Mouse (Mus musculus): ENCODE measurements around the gene Hspb1. TPM values are rescaled to one million over a fixed set of nuclear protein-coding genes. Genes with fewer than 3 reads are reported as not detected.
A peak's percentile ranks its signal among the peaks of the same experiment; 100 is the strongest.

Hspb1 gene
- total RNA-seq, 2 experiments from 2014 or later, result 16.9 to 19.7 TPM

DNA sequence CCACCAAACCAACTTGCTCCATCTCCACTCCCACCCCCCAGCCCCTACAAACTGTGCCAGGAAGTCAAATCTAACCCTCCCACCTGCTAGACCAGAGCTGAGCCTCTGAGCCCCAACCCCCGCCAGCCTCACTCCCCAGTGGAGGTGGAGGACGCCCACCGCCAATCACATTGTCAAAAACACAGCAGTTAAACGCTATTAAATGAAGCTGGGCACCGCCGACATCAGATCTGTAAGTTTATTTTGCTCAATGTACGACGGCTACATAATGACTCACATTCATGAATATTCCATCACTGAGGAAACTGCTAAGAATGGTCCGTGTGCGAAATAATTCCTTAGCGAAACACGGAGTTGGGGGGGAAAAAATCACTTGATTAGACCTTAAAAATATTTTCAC, 20.5 kb downstream of the Hspb1 start:
- peak; percentile 37 to 82 for DNase-seq (ENCODE audit: low spot score in 2 of 2)
- intact Hi-C loops (cut with DNase I), result loop anchor here (2.0 kb wide), 1 partner anchor 17 kb away; no protein-coding TSS in a partner anchor

DNA sequence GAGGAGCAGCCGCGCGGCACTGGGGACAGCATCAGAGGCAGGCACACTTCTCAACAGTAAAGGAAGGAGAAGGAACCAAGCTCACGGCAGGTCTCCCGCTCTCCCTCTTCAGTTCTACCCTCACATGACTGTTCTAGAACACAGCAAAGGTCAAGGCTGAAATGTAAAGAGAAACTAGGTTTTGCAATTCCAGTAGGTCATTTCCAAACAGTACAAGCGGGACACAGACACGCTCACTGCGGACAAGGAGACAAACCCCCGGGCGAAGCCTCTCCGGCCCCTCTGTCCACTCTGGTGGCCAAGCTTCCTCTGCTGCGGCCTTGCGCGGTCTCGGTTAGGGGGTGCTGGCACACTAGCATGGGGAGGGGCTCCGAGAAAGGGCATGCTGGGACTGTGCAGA, 21.3 kb downstream of the Hspb1 start:
- intact Hi-C loops (cut with DNase I), result loop anchor here (2.0 kb wide), 1 partner anchor 16 kb away; no protein-coding TSS in a partner anchor

DNA sequence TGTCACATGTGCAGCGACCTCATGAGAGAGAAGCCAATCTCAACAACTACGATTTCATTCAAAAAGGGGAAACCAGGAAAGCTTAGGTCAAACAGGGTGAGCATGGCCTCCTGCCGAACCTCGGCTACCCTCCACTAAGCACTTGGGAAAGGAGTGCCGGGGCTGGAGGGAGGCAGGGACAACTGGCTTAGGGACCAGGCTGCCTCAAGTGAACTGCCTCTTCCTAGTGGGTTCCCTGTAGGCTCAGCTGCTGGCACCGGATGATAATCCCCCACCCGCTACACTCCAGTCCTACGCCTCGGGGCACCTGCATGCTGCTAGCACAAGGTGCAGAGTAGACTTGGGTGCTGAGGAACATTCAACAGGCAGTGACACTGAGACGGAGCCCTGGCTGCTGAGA, 21.9 kb downstream of the Hspb1 start:
- intact Hi-C loops (cut with DNase I), result loop anchor here (2.0 kb wide), 1 partner anchor 15 kb away; no protein-coding TSS in a partner anchor
- no peak for DNase-seq (ENCODE audit: low spot score in 2 of 2)

More for the DNA sequence above, 21.3 kb downstream of the Hspb1 start:
- peak in 1 of 2 experiments; percentile 14 for DNase-seq (ENCODE audit: low spot score in 2 of 2)

DNA sequence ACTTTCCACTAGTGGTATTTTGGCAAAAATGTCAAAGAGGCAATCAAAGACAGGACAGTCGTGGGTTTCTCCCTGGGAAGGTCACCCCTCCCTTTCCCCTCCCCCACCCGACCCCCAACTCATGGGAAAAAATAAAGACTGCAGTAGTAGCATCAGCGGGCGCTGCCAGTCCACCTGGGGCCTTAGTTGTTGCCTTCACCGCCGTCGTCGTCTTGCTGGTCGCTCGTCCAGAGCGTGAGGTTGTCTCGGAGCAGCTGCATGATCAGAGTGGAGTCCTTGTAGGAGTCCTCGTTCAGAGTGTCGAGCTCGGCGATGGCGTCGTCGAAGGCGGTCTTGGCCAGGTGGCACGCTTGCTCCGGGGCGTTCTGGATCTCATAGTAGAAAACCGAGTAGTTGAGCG, 23.1 kb downstream of the Hspb1 start:
- intact Hi-C loops (cut with DNase I), result no loop called here
- DNase-seq (ENCODE audit: low spot score in 2 of 2), result no peak

DNA sequence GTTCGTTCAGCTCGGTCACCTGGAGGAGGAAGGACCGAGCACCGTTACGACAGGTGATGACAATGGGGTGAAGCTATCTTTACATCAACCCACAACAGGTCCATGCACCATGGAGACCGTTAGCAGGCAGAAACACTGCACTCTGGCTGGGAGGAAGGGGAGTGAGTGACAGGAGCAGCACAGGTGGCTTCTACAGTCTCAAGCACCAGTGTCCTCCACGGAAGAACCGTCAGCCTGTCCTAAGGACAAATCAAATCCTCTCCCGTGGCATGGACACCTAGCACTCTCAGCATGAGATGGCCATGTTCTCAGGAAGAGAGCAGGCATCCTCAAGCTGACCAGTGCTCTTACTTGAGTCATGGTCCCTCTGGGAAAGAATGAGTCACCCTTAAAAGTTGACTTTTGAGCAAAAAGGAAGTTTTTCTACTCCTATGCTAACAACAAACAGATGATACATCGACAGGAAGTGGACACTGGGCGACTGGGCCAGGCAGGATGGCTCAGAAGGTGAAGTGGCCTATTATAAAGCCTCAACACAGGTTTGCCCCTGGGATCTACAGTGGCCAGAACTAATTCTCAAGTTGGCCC, 24.0 kb downstream of the Hspb1 start:
- intact Hi-C loops (cut with DNase I), result no loop called here
- DNase-seq (ENCODE audit: low spot score in 2 of 2), result no peak

DNA sequence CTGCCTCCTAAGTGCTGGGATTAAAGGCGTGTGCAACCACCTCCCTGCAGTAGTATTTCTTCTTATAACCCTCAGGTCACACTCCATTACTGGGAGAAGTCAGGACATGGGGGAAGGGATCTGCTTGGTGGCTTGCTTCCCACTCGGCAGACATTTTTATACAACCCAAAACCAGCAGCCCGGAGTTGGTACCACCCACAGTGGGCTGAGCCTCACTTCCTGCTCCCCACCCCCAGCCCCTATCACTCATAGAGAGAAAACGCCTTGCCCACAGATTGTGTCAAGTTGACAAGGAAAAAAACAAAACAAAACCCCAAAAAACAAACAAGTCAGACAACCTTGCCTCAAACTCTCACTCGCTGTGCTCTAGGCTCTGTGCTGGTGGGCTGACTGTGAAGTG, 25.5 kb downstream of the Hspb1 start:
- DNase-seq (ENCODE audit: low spot score in 2 of 2), result no peak
- intact Hi-C loops (cut with DNase I), result no loop called here

DNA sequence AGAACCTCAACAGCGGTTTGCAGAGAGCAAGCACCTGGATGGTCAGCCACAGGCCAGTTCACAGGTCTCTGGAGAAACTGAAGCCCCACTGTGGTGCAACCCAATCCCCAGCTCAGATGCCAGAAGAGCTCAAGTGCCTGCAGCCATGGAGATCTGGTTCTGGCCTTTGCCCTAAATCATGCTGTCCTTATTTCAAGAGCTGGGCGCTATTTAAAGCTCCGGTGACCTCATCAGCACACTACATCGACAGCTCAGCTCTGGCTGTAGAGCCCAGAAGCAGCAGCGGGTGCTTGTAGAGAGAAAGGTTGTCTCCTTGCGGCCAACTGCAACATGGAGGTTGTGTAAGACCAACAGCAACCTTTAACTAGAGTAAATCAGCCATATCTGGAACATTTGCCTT, 26.4 kb downstream of the Hspb1 start:
- intact Hi-C loops (cut with DNase I), result no loop called here
- no peak for DNase-seq (ENCODE audit: low spot score in 2 of 2)

DNA sequence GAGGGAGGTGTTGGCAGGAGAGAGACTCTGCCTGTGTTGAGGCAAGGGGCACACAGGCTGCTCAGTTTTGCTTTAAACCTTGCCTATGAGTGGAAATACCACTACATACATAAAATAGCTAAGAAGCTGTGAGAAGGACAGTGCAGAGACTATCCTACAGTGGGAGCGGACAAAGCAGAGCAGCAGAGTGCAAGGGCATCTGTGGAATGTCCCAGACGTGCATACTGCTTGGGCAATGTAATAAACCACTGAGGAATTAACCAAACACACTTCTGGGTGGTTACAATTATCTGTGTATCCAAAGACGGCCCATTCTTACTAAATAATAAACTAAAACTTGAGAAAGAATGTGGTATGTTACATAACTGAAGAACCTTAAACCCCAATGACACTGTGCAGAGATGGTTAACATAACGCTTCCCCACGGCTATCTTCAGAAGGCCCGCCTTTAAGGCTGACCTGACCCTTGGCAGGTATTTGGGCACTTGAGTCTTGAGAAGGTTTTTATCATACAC, 28.4 kb downstream of the Hspb1 start:
- intact Hi-C loops (cut with DNase I), result no loop called here
- DNase-seq (ENCODE audit: low spot score in 2 of 2), result no peak

DNA sequence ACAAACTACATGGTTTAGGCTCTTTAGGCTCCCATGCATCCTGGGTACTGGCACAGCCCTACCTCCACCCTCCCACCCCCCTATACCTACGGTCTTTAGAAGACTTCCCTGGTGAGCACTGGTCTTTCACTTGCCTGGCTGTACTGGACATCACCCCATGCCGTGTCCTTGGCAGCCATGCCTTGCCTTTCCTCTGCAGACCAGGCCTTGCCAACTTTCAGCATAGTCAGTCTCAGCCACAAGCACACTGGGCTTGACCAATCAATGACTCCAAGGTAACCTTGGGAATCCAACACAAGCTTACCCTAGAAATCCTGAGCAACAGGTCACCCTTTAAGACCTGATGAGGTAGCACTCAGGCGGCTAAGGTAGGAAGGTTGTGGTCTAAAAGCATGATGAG, 28.9 kb downstream of the Hspb1 start:
- DNase-seq (ENCODE audit: low spot score in 2 of 2), result no peak
- intact Hi-C loops (cut with DNase I), result no loop called here

DNA sequence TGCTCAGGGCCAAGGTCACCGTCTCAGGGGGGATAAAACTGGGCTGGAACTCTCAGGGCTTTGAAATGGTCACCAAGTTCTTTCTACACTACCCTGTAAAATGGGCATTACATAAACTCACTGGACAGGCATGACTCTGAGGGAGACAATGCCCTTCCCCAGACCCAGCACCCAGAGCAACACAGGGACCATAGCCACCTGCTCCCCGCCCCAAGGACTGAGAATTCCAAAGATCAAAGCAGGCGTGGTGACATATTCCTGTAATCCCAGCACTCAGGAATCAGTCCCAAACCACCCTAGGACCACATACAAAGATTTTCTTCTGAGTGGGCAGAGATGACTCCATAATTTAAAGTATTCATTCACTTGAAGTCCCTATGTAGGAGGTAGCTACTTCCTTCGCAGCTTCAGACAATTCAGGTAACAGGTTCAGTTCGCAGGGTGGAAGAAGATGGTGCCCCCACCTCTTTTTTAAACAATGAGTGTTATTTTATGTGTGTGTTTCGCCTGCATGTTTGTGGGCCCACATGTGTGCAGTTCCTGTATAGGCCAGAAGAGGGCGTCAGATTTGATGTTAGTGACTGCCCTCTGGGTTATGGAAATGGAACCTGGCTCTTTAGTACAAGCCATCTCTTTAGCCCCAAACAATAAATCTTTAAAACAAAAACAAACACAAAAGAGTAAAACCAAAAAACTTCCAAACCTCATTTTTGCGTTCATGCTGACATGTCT, 29.8 kb downstream of the Hspb1 start:
- DNase-seq (ENCODE audit: low spot score in 2 of 2), result no peak
- intact Hi-C loops (cut with DNase I), result no loop called here

DNA sequence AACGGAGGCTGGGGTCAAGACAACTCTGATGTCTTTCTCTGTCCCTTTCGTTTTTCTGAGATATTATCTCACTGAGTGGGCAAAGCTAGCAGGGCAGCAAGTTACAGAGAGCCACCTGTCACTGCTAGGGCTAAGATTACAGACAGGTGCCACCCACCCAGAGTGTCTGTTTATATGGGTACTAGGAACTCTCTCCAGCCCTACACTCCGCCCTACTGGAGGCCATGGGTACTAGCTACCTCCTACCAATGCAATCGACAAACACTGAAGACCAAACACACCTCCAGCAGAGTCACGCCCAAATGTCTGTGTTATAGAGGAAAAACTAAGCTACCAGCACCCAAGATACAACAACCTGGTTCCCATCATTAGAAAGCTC, 30.3 kb downstream of the Hspb1 start:
- intact Hi-C loops (cut with DNase I), result no loop called here
- DNase-seq (ENCODE audit: low spot score in 2 of 2), result no peak

DNA sequence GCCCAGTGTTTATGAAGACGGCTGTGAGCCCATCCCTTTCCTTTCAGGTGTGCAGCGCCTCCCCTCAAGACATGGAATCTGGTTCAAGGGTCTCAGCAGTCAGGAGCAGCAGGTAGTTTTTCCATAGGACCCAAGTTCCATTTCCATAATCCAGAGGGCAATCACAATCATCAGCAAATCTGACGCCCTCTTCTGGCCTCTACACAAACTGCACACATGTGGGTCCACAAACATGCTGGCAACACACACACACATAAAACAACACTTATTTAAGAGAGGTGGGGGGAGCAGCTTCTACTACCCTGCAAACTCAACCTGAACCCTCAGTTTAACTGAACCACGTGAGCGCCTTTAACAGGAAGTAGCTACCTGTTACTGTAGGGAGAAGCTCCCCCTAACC, 30.9 kb downstream of the Hspb1 start:
- DNase-seq (ENCODE audit: low spot score in 2 of 2), result no peak
- intact Hi-C loops (cut with DNase I), result no loop called here

DNA sequence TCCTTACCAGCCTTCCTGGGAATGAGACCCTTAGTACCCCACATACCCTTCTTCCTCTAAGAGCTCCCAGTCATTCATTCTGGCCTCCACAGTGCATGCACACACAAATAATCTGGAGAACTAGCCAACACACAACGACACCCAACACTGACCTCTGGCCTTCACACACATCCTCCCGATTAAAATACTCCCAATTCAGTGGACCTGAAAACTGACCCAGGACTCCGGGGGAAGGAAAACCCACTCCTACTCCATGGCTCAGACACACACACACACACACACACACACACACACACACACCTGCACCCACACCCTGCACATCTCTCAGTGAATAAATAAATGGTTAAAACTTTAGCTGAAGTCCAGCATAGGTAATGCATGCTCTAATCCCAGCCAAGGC, 32.2 kb downstream of the Hspb1 start:
- DNase-seq (ENCODE audit: low spot score in 2 of 2), result no peak
- intact Hi-C loops (cut with DNase I), result no loop called here

DNA sequence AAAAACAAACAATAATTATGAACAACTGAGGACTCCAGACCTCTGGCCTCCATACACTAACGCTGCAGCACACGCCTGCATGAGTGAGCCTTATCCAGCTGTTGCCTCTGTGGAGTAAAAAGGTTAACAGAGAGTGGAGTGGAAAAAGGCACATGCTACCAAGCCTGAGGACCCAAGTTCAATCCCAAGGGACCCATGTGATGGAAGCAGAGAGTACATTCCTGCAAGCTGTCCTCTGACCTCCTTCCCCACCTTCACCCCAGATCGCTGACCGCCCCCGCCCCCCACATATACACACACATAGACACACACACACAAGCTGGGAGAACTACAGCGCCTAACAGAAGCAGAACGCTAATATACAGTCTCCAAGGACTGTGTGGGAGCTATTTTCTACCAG, 36.2 kb downstream of the Hspb1 start:
- no peak for DNase-seq (ENCODE audit: low spot score in 2 of 2)
- intact Hi-C loops (cut with DNase I), result loop anchor here (2.0 kb wide), 1 partner anchor 15 kb away; no protein-coding TSS in a partner anchor

DNA sequence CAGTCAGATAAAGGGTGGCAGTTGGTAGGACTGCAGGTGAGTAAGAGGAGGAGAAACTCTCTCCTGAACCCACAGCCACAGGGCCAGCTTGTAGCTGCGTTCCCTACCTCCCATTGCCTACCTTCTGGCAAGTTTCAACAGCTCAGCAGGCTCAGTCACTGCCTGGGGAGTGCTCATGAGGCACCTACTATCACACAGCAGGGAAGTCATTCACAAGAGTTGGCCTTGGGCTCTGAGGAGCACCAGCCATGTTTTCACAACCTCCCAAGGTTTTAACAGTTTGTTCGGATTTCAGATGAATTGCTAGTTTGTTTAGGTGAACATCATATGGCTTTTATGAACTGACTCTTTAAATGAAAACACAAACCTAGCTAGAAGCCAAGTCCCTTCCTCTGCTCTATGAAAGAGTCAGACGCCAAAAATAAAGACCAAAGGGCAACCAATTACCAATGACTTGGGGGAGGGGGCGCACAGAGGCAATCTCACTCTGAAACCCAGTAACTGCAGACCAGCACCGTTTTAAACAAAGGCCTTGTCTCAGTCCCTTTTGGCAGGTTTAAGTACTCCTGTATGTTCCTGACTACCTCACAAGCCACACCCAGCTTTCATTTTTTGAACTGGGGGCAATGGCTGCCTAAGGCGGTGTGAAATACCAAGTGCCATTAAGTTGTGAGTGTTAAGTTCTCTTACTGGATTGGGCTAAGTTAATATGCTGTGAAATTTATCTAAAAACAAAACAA, 42.1 kb downstream of the Hspb1 start:
- intact Hi-C loops (cut with DNase I), result no loop called here

DNA sequence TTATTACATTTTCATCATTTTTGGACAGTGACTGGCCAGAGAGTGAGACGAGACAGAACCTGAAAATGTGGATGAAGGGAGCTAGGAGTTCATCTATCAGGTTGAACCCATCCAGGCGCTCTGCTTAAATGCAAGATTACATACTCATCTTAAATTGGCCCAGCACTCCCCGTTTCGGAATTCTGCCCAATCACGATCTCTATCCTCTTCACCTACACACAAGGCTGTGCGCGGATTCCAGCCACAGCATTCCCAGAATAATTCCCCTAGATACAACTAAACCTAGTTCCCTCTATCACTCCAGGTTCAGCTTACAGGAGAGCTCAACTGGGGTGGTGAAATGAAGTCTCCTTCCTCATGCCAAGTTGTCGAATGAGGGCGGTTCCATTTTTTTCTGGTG, 43.8 kb downstream of the Hspb1 start:
- DNase-seq (ENCODE audit: low spot score in 2 of 2), result peak; percentile 47 to 89
- intact Hi-C loops (cut with DNase I), result no loop called here

More for the DNA sequence above, 42.1 kb downstream of the Hspb1 start:
- DNase-seq (ENCODE audit: low spot score in 2 of 2), result no peak

DNA sequence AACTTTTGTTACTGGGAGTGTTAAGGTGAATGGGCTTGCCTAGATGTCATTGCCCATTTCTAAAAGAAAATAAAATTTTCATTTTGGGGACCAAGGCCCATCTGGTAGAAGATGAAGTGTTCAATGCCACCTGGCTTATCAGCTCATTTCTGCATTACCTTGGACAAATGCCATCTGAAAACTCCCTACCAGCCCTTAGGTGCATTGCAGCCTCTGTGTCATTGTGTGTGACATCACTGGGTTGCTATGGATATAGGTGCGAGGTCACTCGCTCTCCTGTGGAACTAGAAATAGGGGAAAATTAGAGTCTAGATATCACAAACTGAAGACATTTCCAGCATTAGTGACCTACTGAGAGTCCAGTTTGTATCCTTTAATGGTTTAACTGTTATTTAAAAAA, 44.6 kb downstream of the Hspb1 start:
- intact Hi-C loops (cut with DNase I), result no loop called here
- no peak for DNase-seq (ENCODE audit: low spot score in 2 of 2)

DNA sequence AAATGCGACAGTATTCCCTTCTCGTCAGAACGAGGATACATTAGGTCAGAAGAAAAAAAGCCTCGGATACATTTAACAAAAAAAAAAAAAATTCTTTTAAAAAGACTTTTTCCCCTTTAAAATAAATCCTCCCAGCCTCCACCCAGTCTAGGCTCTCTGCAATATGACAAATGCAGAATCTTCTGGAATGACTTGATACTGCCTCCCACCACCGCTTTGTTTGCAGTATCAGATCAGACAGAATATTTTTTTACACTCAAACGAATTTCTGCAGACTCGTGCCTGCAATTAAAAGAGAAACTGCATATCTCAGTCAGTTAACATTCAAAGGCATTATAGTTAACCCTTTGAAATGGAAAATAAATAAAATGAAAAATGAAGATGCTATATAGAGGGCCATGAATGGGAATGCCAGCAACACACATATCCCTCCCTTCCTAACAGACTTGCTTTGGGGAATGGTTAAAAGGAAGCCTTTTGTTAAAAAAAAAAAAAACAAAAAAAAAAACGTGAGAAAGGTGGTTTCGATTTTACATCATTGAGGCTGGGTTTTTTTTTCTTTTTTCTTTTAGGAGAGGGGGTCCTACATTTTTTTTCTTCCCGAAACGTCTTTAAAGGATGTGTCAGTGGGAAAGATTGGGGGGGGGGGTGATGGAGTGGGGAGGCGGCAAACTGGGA, 45.6 kb downstream of the Hspb1 start:
- peak in 1 of 2 experiments; percentile 45 for DNase-seq (ENCODE audit: low spot score in 2 of 2)
- intact Hi-C loops (cut with DNase I), result no loop called here

DNA sequence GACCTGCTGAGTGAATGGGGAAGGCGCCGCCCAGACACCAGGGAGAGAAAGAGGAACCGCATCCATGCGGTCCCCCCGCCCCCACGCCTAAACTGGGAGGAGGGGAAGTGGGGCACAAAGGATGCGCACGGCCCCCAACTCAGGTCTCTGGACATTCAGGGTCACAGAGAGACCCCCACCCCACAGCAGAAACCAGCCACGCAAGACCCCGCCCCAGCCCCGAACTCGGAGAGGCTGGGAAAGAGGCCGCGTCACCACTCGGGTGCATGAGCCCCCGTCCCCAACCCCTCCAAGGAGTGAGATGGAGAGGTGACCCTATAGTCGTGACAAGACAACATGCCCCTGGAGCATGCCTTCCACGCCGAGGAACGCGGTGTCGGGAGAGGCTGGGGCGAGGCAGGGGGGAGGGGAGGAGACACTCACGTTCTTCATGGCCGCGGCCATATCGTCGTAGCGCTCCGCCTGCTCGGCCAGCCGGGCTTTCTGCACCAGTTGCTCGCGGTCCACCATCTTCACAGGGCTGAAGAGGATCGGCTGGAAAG, 46.3 kb downstream of the Hspb1 start:
- DNase-seq (ENCODE audit: low spot score in 2 of 2), result peak; percentile 74 to 78
- intact Hi-C loops (cut with DNase I), result loop anchor here (1.0 to 2.0 kb wide), 3 partner anchors 23 to 29 kb away; no protein-coding TSS in a partner anchor
